In the genomic region with DNA sequence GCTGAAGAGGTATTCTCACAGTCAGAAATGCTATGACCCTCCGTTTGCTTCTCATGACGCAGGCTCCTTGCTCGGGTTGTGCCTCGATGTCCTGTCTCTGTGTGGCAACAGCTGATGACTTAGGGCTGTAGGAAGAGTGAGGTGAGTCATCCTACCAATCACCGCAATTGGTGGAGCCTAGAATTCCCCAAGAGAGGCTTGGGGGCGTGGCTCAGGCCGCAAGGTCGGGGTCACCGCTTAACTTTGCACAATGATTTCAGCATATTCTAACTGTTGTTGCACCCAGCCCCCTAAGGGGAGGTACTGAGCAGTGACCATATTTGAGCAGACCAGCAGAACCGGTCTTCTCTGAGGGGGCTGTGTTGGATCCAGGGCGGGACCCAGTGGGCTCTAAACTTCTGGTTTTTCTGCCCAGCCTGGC, we compare ENCODE assay signal across 20 mouse cellular contexts. TPM values are rescaled to one million over a fixed set of nuclear protein-coding genes. Genes with fewer than 3 reads are reported as not detected.
DNase-seq lines count a peak whose midpoint lies in the region; ATAC-seq and TF ChIP-seq lines count a peak whose summit lies in the region.
"Had no signal": no experiment of that assay in that cellular context is flagged by ENCODE, and none has a peak within 500 bp of the region (broad histone marks: within the 10 kb centered on the region; RNA-seq: fewer than 3 reads in every experiment).

No protein-coding gene starts in this region.

- no peak for TF ChIP-seq EP300 in lung, postnatal 0 days (IDR thresholded peaks at IDR 0.05)

- no peak for ATAC-seq in forebrain, embryonic 13.5 days
- peak; percentile 52 for ATAC-seq in lung, postnatal 0 days
- ATAC-seq: forebrain, embryonic 15.5 days; hindbrain, postnatal 0 days had no signal

- peaks cover 52% of the 10 kb centered on the region for H3K4me1 ChIP-seq in forebrain, embryonic 10.5 days
- H3K4me1 ChIP-seq in forebrain, embryonic 13.5 days = peaks cover 13% of the 10 kb centered on the region
- peaks cover 14% of the 10 kb centered on the region for H3K4me1 ChIP-seq in lung, postnatal 0 days (ENCODE audit: insufficient read depth, low read depth, low read length)

- peaks cover 11% of the 10 kb centered on the region; the same call in 1 of the 2 replicates for H3K9me3 ChIP-seq in forebrain, embryonic 10.5 days
- H3K9me3 ChIP-seq in forebrain, embryonic 13.5 days (replicated peaks) = no peaks in the 10 kb centered on the region
- no peaks in the 10 kb centered on the region for H3K9me3 ChIP-seq in lung, postnatal 0 days (ENCODE audit: low read length)
- H3K9me3 ChIP-seq: embryonic facial prominence, embryonic 13.5 days; forebrain, embryonic 15.5 days; limb, embryonic 13.5 days; neural tube, embryonic 15.5 days had no signal

- no peak overlapping the region for H3K4me3 ChIP-seq in forebrain, embryonic 10.5 days
- H3K4me3 ChIP-seq in forebrain, embryonic 13.5 days = no peak overlapping the region
- H3K4me3 ChIP-seq in lung, postnatal 0 days (ENCODE audit: low read depth, low read length) = no peak overlapping the region
- H3K4me3 ChIP-seq: embryonic facial prominence, embryonic 13.5 days; forebrain, embryonic 15.5 days; limb, embryonic 13.5 days; neural tube, embryonic 15.5 days had no signal

- no peak overlapping the region for H3K9ac ChIP-seq in forebrain, embryonic 13.5 days
- H3K9ac ChIP-seq in lung, postnatal 0 days (replicated peaks; ENCODE audit: low read depth) = no peak overlapping the region
- H3K9ac ChIP-seq: embryonic facial prominence, embryonic 13.5 days; forebrain, embryonic 15.5 days; limb, embryonic 13.5 days; neural tube, embryonic 15.5 days had no signal

- peaks cover 62% of the 10 kb centered on the region for H3K27me3 ChIP-seq in forebrain, embryonic 10.5 days (ENCODE audit: poor library complexity, severe bottlenecking)
- H3K27me3 ChIP-seq in forebrain, embryonic 13.5 days = no peaks in the 10 kb centered on the region
- H3K27me3 ChIP-seq in lung, postnatal 0 days (replicated peaks; ENCODE audit: insufficient read depth, low read length) = peaks cover 19% of the 10 kb centered on the region; the same call in 1 of the 2 replicates
- H3K27me3 ChIP-seq: forebrain, embryonic 15.5 days; neural tube, embryonic 15.5 days had no signal

- WGBS in forebrain, embryonic 10.5 days = 62% methylated on average over 11 of the region's 11 CpGs
- 75% methylated on average over 11 of the region's 11 CpGs for WGBS in forebrain, embryonic 13.5 days
- whole genome bisulfite sequencing in lung, postnatal 0 days = 46% methylated on average over 11 of the region's 11 CpGs

- peak; percentile 11; the same call in 1 of the 2 replicates for TF ChIP-seq CTCF in lung, postnatal 0 days (IDR thresholded peaks at IDR 0.05)

- DNase-seq in forebrain, embryonic 10.5 days (ENCODE audit: extremely low spot score, low spot score) = no peak
- peak; percentile 97 for DNase-seq in 416B (ENCODE audit: low read depth)
- peak; percentile 89 for DNase-seq in adrenal gland, adult 2 months
- peak; percentile 85 for DNase-seq in lung, postnatal 0 days (ENCODE audit: low spot score)
- no peak for DNase-seq in ovary, postnatal 14 days (ENCODE audit: low spot score)
- DNase-seq in layer of hippocampus, postnatal 25 days (ENCODE audit: extremely low spot score in 1 of 2, low spot score in 1 of 2) = no peak
- DNase-seq in left cerebral cortex, adult 8-10 months (ENCODE audit: low spot score in 2 of 2) = no peak
- DNase-seq: cerebellum, postnatal 10 days; layer of hippocampus, adult 9-11 months; thymus, postnatal 25 days had no signal

- H3K36me3 ChIP-seq in forebrain, embryonic 10.5 days (replicated peaks) = no peaks in the 10 kb centered on the region
- no peaks in the 10 kb centered on the region for H3K36me3 ChIP-seq in forebrain, embryonic 13.5 days (ENCODE audit: poor library complexity, severe bottlenecking)
- no peaks in the 10 kb centered on the region for H3K36me3 ChIP-seq in lung, postnatal 0 days (ENCODE audit: insufficient read depth, low read length)
- H3K36me3 ChIP-seq: embryonic facial prominence, embryonic 13.5 days; forebrain, embryonic 15.5 days; limb, embryonic 13.5 days; neural tube, embryonic 15.5 days had no signal

- 0 out of 2 replicates have a peak overlapping the region, but pooled peaks have one; percentile 11 for H3K27ac ChIP-seq in forebrain, embryonic 10.5 days
- no peak overlapping the region for H3K27ac ChIP-seq in forebrain, embryonic 13.5 days
- H3K27ac ChIP-seq in lung, postnatal 0 days (ENCODE audit: low read length) = no peak overlapping the region
- H3K27ac ChIP-seq: embryonic facial prominence, embryonic 13.5 days; forebrain, embryonic 15.5 days; hindbrain, postnatal 0 days; limb, embryonic 13.5 days; macrophage; neural tube, embryonic 15.5 days had no signal

- H3K4me2 ChIP-seq in forebrain, embryonic 13.5 days = no peak overlapping the region
- no peak overlapping the region for H3K4me2 ChIP-seq in lung, postnatal 0 days (replicated peaks; ENCODE audit: low read depth, low read length)
- H3K4me2 ChIP-seq: embryonic facial prominence, embryonic 13.5 days; forebrain, embryonic 15.5 days; limb, embryonic 13.5 days; neural tube, embryonic 15.5 days had no signal

RNA-seq across cellular contexts. Expression of a gene that starts 1.9 kb away (rescaled TPM):
- polyA plus RNA-seq in forebrain, embryonic 10.5 days (2016; fragmentation: Nextera tagmentation; extraction: Ambion mirVana) = 80.3 and 91.5 TPM in 2 replicates
- 276 and 292 TPM in 2 replicates for polyA plus RNA-seq in forebrain, embryonic 13.5 days (2015; fragmentation: Nextera tagmentation; extraction: Ambion mirVana)
- 100 to 1,000 TPM; 149 to 249 TPM for total RNA-seq in adrenal gland, adult 2 months (2021)
- polyA plus RNA-seq in adrenal gland, adult 2 months (2012; rRNA removed) = 573 and 605 TPM in 2 replicates
- polyA plus RNA-seq in lung, postnatal 0 days (2015; fragmentation: Nextera tagmentation; extraction: Ambion mirVana) = 25.6 and 29.6 TPM in 2 replicates
- total RNA-seq in layer of hippocampus, postnatal 25 days (2021) = 100 to 1,000 TPM; 658 to 741 TPM
- total RNA-seq in left cerebral cortex, adult 8-10 months (2022) = 100 to 1,000 TPM; 559 to 588 (median 565) TPM

RNA-seq across cellular contexts. Expression of a gene that starts 34.0 kb away (rescaled TPM):
- not detected in 2 replicates for polyA plus RNA-seq in forebrain, embryonic 10.5 days (2016; fragmentation: Nextera tagmentation; extraction: Ambion mirVana)
- 0.14 TPM in 1 of 2 replicates, not detected in the other for polyA plus RNA-seq in forebrain, embryonic 13.5 days (2015; fragmentation: Nextera tagmentation; extraction: Ambion mirVana)
- total RNA-seq in adrenal gland, adult 2 months (2021) = not detected
- polyA plus RNA-seq in adrenal gland, adult 2 months (2012; rRNA removed) = not detected in 2 replicates
- not detected in 2 replicates for polyA plus RNA-seq in lung, postnatal 0 days (2015; fragmentation: Nextera tagmentation; extraction: Ambion mirVana)
- total RNA-seq in layer of hippocampus, postnatal 25 days (2021) = not detected
- not detected for total RNA-seq in left cerebral cortex, adult 8-10 months (2022)
- total RNA-seq: hindbrain, postnatal 0 days; midbrain, postnatal 0 days had no signal
- polyA plus RNA-seq: embryonic facial prominence, embryonic 13.5 days; heart, postnatal 0 days; hindbrain, postnatal 0 days; kidney, embryonic 14.5 days; limb, embryonic 13.5 days; macrophage; midbrain, postnatal 0 days; neural tube, embryonic 15.5 days had no signal

Comparison
In these comparisons a context has a peak if more than half of its experiments do, and no peak if none do; other contexts are left out.
1. DNase-seq: peak in 416B (single experiment), adrenal gland, adult 2 months (single experiment) and lung, postnatal 0 days (single experiment); none in forebrain, embryonic 10.5 days (single experiment), ovary, postnatal 14 days (single experiment), layer of hippocampus, postnatal 25 days (0 of 2) and left cerebral cortex, adult 8-10 months (0 of 2).